Mouse (Mus musculus): ENCODE measurements around the gene Pcgf2. TPM values are rescaled to one million over a fixed set of nuclear protein-coding genes. Genes with fewer than 3 reads are reported as not detected.
"Not testable (repeated sequence)": the region's sequence is repeated elsewhere in the genome, so short reads cannot be mapped to it uniquely, and the experiment has no call there.

The Pcgf2 gene
- total RNA-seq, 2 experiments from 2014 or later, result 5.2 to 7.4 TPM

GRCm38 (mm10) chr11:97659267-97659989 lies 40.9 kb downstream of the Pcgf2 start:
- intact Hi-C loops (cut with DNase I), result no loop called here
- peak in 1 of 2 experiments; percentile 38 for DNase-seq

DNA sequence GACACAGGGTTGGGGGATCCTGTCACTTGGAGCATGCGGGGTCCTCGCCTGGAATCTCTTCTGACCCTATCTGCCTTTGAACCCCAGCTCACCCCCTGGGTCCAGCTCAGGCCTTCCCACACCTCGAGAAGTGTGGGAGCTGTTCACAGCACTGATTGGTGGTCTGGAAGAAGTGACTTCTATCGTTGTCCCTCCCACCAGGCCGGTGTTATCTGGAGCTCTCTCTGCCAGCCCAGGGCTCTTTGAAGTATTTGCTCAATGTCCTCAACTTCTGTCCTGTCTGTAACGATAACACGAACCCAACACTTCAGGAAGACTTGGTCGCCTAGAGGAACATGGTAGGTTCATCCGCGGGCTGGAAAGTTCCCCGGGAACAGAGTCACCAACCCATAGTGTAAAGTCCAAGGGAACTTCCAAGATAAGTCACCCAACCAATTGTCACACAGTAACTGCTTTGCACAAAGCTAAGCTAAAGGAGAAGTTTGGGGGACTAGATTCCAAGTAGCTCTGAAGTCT lies 41.5 kb downstream of the Pcgf2 start:
- no peak for DNase-seq
- intact Hi-C loops (cut with DNase I), result no loop called here

- intact Hi-C loops (cut with DNase I); DNase-seq: not testable (repeated sequence)
Measured at GRCm38 (mm10) chr11:97657967-97658366, 42.3 kb downstream of the Pcgf2 start.

DNA sequence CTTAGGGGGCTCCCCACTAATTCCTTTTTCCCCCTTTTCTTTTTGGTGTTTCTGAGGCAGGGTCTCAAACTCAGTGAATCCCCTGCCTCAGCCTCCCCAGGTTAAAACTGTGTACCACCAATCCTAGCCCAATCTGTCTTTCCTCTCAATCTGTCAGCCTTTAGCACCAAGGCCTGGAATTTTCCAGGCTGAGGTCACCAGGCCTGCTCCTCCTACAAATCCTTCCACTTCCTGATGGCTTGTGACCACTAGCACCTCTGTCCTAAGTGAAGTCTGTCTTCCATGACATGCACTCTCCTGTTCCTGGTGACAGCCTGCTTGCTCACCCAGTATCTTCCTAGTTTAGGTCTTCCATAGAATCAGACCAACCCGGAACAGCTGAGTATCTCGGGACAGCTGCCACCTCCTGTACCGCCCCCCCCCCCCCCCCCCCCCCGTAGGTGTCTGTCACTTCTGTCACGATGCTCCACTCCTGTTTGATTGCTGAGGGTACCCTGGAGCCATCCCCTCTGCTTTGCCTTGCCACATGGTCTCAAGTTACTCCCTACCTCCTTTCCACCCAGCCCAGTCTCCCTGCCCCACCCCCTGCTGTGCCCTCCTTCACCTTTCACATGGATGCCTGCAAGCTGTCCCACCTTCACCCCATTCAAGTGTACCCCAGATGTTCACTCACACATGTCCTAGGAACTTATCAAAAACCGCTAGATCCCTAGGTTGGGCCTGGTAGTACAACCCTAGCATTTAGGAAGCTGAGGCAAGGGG lies 42.9 kb downstream of the Pcgf2 start:
- no peak for DNase-seq
- intact Hi-C loops (cut with DNase I), result no loop called here

- no peak for DNase-seq
- intact Hi-C loops (cut with DNase I), result no loop called here
Measured at GRCm38 (mm10) chr11:97656269-97656971, 43.9 kb downstream of the Pcgf2 start.

DNA sequence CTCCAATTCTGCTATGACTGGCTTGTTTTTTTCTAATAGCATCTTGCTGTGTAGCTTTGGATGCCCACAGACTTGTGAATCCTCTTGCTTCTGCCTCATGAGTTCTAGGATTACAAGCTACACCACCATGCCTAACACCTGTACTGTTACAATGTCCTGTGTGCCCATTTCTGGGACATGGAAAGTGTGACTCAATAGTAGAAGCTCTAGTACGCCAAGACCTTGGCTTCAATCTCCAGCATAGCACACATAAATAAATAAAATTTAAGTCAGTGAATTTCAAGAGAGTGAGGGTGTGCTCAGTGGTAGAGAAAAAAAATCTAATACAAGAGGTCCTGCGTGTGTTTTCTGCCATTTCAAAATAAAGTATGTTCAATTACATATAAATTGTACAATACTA lies 46.1 kb downstream of the Pcgf2 start:
- intact Hi-C loops (cut with DNase I), result no loop called here
- no peak for DNase-seq

GRCm38 (mm10) chr11:97653376-97653775 lies 46.9 kb downstream of the Pcgf2 start:
- DNase-seq; intact Hi-C loops (cut with DNase I): not testable (repeated sequence)

- no peak for DNase-seq
- intact Hi-C loops (cut with DNase I), result no loop called here
Measured at GRCm38 (mm10) chr11:97650341-97650740, 50.0 kb downstream of the Pcgf2 start.

GRCm38 (mm10) chr11:97648541-97648940 lies 51.8 kb downstream of the Pcgf2 start:
- intact Hi-C loops (cut with DNase I), result loop anchor here (5.0 kb wide), 1 partner anchor 94 kb away; the partner anchor contains the start of gene Pip4k2b
- DNase-seq, result not testable (repeated sequence)

DNA sequence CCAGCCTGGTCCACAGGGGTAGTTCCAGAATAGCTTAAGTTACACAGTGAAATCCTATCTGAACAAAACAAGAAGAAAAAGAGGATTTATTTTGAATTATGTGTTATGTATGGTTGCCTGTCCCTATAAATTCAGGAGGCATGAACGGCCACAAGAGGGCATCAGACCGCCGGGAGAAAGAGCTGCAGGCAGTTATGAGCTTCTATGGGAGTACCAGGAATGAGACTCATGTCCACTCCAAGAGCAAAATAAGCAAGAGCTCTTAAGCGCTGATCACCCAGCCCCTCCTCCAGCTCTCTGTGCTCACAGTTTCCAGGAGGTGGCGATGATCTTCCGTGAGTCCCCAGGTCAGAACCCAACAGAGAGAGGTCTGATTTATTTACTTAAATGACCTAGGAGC lies 55.5 kb downstream of the Pcgf2 start:
- DNase-seq, result peak; percentile 77 to 80
- intact Hi-C loops (cut with DNase I), result loop anchor here (1.0 to 5.0 kb wide), 2 partner anchors 45 to 97 kb away; partner anchors contain the start of gene Pip4k2b

DNA sequence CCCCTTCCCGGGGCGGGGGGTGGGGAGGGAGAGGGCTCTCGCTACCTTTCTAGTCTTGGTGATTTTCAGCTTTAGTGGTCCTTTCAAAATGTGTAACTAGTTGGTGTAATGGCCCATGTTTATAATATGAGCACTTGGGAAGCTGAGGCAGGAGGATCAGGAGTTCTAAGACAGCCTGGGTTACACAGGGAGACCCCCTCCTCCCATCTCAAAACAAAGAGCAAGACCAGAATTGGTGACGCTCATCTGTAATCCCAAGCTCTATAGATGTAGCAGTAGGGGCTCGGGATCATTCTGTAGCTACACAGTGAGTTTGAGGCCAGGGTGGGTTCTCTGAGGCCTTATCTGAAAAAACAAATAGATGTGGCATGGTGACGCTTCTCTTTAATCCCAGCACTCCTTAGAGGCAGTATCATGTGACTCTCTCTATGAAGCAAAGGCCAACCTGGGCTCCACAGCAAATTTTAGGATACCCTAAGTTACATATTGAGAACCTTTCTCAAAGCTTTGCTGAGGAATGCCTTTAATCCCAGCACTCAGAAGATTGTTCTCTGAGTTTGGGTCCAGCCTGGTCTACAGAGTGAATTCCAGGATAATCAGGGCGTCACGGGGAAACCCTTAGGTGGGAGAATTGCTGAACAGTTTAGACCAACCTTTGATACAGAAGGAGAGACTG lies 56.8 kb downstream of the Pcgf2 start:
- no peak for DNase-seq
- intact Hi-C loops (cut with DNase I), result no loop called here

DNA sequence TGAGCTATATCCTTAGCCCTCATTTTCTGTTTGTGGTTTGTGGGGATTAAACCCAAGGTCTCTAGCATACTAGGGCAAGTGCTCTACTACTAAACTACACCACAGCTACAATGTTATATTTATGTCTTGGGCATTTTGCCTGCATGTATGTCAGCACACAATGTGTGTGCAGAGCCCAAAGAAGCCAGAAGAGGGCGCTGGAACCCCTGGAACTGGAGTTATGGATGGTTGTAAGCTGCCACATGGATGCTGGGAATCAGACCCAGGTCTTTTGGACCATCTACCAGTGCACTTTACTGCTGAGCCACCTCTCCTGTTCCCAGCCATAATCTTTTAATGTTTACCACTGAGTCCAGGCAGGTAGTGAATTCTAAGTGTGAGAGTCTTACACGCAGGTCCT lies 57.6 kb downstream of the Pcgf2 start:
- intact Hi-C loops (cut with DNase I), result no loop called here
- no peak for DNase-seq

DNA sequence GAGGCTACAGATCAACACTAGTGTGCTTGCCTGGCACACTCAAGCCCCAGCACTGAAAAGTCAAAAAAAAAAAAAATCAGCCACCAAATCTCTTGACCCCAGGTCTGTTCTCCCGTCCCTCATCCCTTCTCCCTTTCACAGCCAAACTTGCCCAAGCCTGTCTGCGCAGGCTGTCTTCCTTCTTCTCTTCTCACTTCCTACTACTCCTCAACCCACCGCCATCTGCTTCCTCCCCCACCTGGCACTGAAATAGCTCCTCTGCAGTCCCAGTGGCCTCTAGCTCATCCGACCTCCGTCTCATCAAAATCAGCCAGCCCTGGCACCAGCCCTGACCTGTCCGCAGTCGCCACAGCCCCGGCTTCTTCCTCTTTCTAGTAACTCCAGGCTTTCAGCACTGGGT lies 58.6 kb downstream of the Pcgf2 start:
- intact Hi-C loops (cut with DNase I), result no loop called here
- no peak for DNase-seq

Small RNA genes within 50 kb of the gene (microRNA-seq; reads per million reads assigned to microRNA genes)
- gene Gm24158 (ENCODE audit: borderline number of aligned reads in 2 of 2), result 0 to 1.4 reads per million in 2 experiments
- gene Mir6927 (ENCODE audit: borderline number of aligned reads in 2 of 2), result 0 reads per million in 2 experiments
- 0 to 0.67 reads per million in 2 experiments for gene Mir8102 (ENCODE audit: borderline number of aligned reads in 2 of 2)

Other genes with a start within 250 kb of the Pcgf2 start
- not detected for gene 4933428G20Rik, start 200.2 kb downstream of the Pcgf2 start, total RNA-seq (2021)
- under 1 TPM; 0.08 to 0.16 TPM for gene Srcin1, start 124.3 kb downstream of the Pcgf2 start, total RNA-seq (2021)
- 1 to 10 TPM in 1 of 2 experiments, under 1 TPM in 1; 0.95 to 2.4 TPM for gene Epop, start 70.8 kb downstream of the Pcgf2 start, total RNA-seq (2021)
- 10 to 100 TPM; 67.0 to 68.8 TPM for gene Mllt6, start 37.1 kb downstream of the Pcgf2 start, total RNA-seq (2021)
- gene Cisd3, start 14.7 kb downstream of the Pcgf2 start, total RNA-seq (2021), result 100 to 1,000 TPM; 146 TPM
- gene Psmb3, start 2.9 kb upstream of the Pcgf2 start, total RNA-seq (2021), result 100 to 1,000 TPM; 141 to 151 TPM
- 10 to 100 TPM; 20.6 to 21.7 TPM for gene Pip4k2b, start 44.2 kb upstream of the Pcgf2 start, total RNA-seq (2021)
- 1 to 10 TPM; 7.5 to 7.9 TPM for gene Cwc25, start 66.1 kb upstream of the Pcgf2 start, total RNA-seq (2021)
- gene 1700001P01Rik, start 75.4 kb upstream of the Pcgf2 start, total RNA-seq (2021), result not detected
- 100 to 1,000 TPM; 522 TPM for gene Rpl23, start 81.9 kb upstream of the Pcgf2 start, total RNA-seq (2021)
- gene Lasp1, start 98.5 kb upstream of the Pcgf2 start, total RNA-seq (2021), result 10 to 100 TPM; 37.7 to 40.7 TPM
- gene B230217C12Rik, start 140.3 kb upstream of the Pcgf2 start, total RNA-seq (2021), result 1 to 10 TPM in 1 of 2 experiments, under 1 TPM in 1; 1.00 to 1.4 TPM
- gene Fbxo47, start 183.7 kb upstream of the Pcgf2 start, total RNA-seq (2021), result under 1 TPM; 0.35 to 0.69 TPM

All from heart, postnatal 36 days (tissue).